Mouse (Mus musculus) hindbrain, embryonic 13.5 days (tissue): Measurements from ENCODE around the gene Vmn2r82. TPM values are rescaled to one million over a fixed set of nuclear protein-coding genes. Genes with fewer than 3 reads are reported as not detected.
"Not testable (repeated sequence)": the region's sequence is repeated elsewhere in the genome, so short reads cannot be mapped to it uniquely, and the experiment has no call there.

Experiments
- ATAC-seq: fragments of 200-750 bp; cut with Nextera tagmentation; 2 replicates; pipeline ENCODE4 v1.8.0; 2017; ENCODE audit warnings: moderate TSS enrichment; ENCODE audit not compliant: low FRiP score
- H3K27ac ChIP-seq: fragments of 300-500 bp; sonication (generic); 2 replicates; pipeline ENCODE4 v1.5.1; 2015; ENCODE audit warnings: inconsistent platforms, mild to moderate bottlenecking, moderate library complexity
- H3K27me3 ChIP-seq: fragments of 300-500 bp; sonication (generic); 2 replicates; pipeline ENCODE4 v1.6.1; 2015; ENCODE audit warnings: mild to moderate bottlenecking, inconsistent platforms
- H3K36me3 ChIP-seq: fragments of 300-500 bp; sonication (generic); 2 replicates; pipeline ENCODE4 v1.6.1; 2015; ENCODE audit warnings: mild to moderate bottlenecking, inconsistent platforms
- H3K4me1 ChIP-seq: fragments of 300-500 bp; sonication (generic); replicated peaks from 2 replicates; pipeline ENCODE4 v1.6.1; 2015; ENCODE audit warnings: inconsistent platforms
- H3K4me2 ChIP-seq: fragments of 300-500 bp; sonication (generic); 2 replicates; pipeline ENCODE4 v1.6.1; 2015; ENCODE audit warnings: inconsistent platforms, mild to moderate bottlenecking, moderate library complexity
- H3K4me3 ChIP-seq: fragments of 300-500 bp; sonication (generic); 2 replicates; pipeline ENCODE4 v1.5.1; 2015; ENCODE audit warnings: mild to moderate bottlenecking, inconsistent platforms
- H3K9ac ChIP-seq: fragments of 300-500 bp; sonication (generic); 2 replicates; pipeline ENCODE4 v1.6.1; 2015; ENCODE audit warnings: mild to moderate bottlenecking, inconsistent platforms
- H3K9me3 ChIP-seq: fragments of 300-500 bp; sonication (generic); 2 replicates; pipeline ENCODE4 v1.6.1; 2016; ENCODE audit warnings: inconsistent platforms
- WGBS: fragments of 180-500 bp; shearing (Covaris S2); methylation state at CpG from one replicate; pipeline ENCODE4 v1.1.7; 2015; 5-methylcytosine and 5-hydroxymethylcytosine counted together
- polyA plus RNA-seq: library from polyadenylated mRNA; unstranded; fragments of >200 nt; fragmentation: Nextera tagmentation; extraction: Ambion mirVana; gene quantifications from 2 replicates; pipeline ENCODE4 v1.2.1, GENCODE M21; 2015

Vmn2r82 gene
- not detected in 2 replicates for polyA plus RNA-seq

GRCm38 (mm10) chr10:79356220-79356619, at the start of gene Vmn2r82:
TSS of gene Vmn2r82 (plus strand) at chr10:79356520.
- not testable (repeated sequence) for H3K4me3 ChIP-seq, H3K4me2 ChIP-seq, H3K27me3 ChIP-seq, H3K27ac ChIP-seq, ATAC-seq, H3K9me3 ChIP-seq, H3K36me3 ChIP-seq, H3K9ac ChIP-seq, H3K4me1 ChIP-seq
- WGBS: 83% methylated on average over 4 of the region's 4 CpGs

- not testable (repeated sequence) for H3K27me3 ChIP-seq, H3K9me3 ChIP-seq, H3K4me1 ChIP-seq, H3K36me3 ChIP-seq, H3K9ac ChIP-seq
- WGBS: 6% methylated on average over 16 of the region's 16 CpGs
- peak overlapping the region; percentile 38 for H3K4me3 ChIP-seq
- 0 out of 2 replicates have a peak overlapping the region, but pooled peaks have one; percentile 35 for H3K27ac ChIP-seq
- peak overlapping the region; percentile 47 for H3K4me2 ChIP-seq
- peak; percentile 74 for ATAC-seq
Observed at GRCm38 (mm10) chr10:79322033-79322736, 34.1 kb upstream of the Vmn2r82 start.

GRCm38 (mm10) chr10:79322737-79323086, 33.6 kb upstream of the Vmn2r82 start:
- H3K4me3 ChIP-seq: no peak overlapping the region
- H3K36me3 ChIP-seq: no peaks in the 10 kb centered on the region
- ATAC-seq: peak; percentile 46; the same call in 1 of the 2 replicates
- H3K4me2 ChIP-seq: no peak overlapping the region
- H3K9me3 ChIP-seq: no peaks in the 10 kb centered on the region
- no peaks in the 10 kb centered on the region for H3K4me1 ChIP-seq
- no peak overlapping the region for H3K27ac ChIP-seq
- H3K9ac ChIP-seq: no peak overlapping the region
- no peaks in the 10 kb centered on the region for H3K27me3 ChIP-seq

- not testable (repeated sequence) for H3K4me3 ChIP-seq, H3K36me3 ChIP-seq, H3K27ac ChIP-seq, H3K27me3 ChIP-seq, ATAC-seq, H3K9ac ChIP-seq, H3K9me3 ChIP-seq, H3K4me2 ChIP-seq, H3K4me1 ChIP-seq
- WGBS: 81% methylated on average over 8 of the region's 8 CpGs
Observed at GRCm38 (mm10) chr10:79399946-79400700, 43.8 kb downstream of the Vmn2r82 start.

GRCm38 (mm10) chr10:79417142-79417771, 60.9 kb downstream of the Vmn2r82 start:
- no peak overlapping the region for H3K4me2 ChIP-seq
- no peaks in the 10 kb centered on the region for H3K9me3 ChIP-seq
- no peaks in the 10 kb centered on the region for H3K36me3 ChIP-seq
- no peak overlapping the region for H3K9ac ChIP-seq
- no peak overlapping the region for H3K27ac ChIP-seq
- no peak overlapping the region for H3K4me3 ChIP-seq
- H3K4me1 ChIP-seq: no peaks in the 10 kb centered on the region
- 94% methylated on average over 24 of the region's 24 CpGs for WGBS
- no peaks in the 10 kb centered on the region for H3K27me3 ChIP-seq
- no peak for ATAC-seq

GRCm38 (mm10) chr10:79417772-79418170, 61.5 kb downstream of the Vmn2r82 start:
- H3K27ac ChIP-seq, ATAC-seq: not testable (repeated sequence)
- WGBS: 94% methylated on average over 6 of the region's 6 CpGs

GRCm38 (mm10) chr10:79435141-79435820, 79.0 kb downstream of the Vmn2r82 start:
- not testable (repeated sequence) for H3K9ac ChIP-seq, ATAC-seq, H3K27ac ChIP-seq, H3K4me2 ChIP-seq, H3K36me3 ChIP-seq, H3K4me1 ChIP-seq, H3K27me3 ChIP-seq, H3K4me3 ChIP-seq, H3K9me3 ChIP-seq
- WGBS: 90% methylated on average over 23 of the region's 23 CpGs

More at GRCm38 (mm10) chr10:79417772-79418170, 61.5 kb downstream of the Vmn2r82 start:
- H3K36me3 ChIP-seq, H3K4me3 ChIP-seq, H3K4me2 ChIP-seq, H3K9ac ChIP-seq, H3K9me3 ChIP-seq, H3K27me3 ChIP-seq, H3K4me1 ChIP-seq: not testable (repeated sequence)

Other genes starting within 250 kb of the Vmn2r82 start
- gene Vmn2r80, start 207.8 kb upstream of the Vmn2r82 start, polyA plus RNA-seq: not detected in 2 replicates
- not detected in 2 replicates for gene Vmn2r81, start 108.8 kb upstream of the Vmn2r82 start, polyA plus RNA-seq
- gene Vmn2r83, start 112.2 kb downstream of the Vmn2r82 start, polyA plus RNA-seq: not detected in 2 replicates
- gene Plpp2, start 177.3 kb downstream of the Vmn2r82 start, polyA plus RNA-seq: 14.5 and 16.5 TPM in 2 replicates
- gene Mier2, start 198.7 kb downstream of the Vmn2r82 start, polyA plus RNA-seq: 52.4 and 57.1 TPM in 2 replicates
- not detected in 2 replicates for gene Theg, start 230.8 kb downstream of the Vmn2r82 start, polyA plus RNA-seq